Mouse (Mus musculus): ENCODE measurements around the gene Adam4.
"Not testable (repeated sequence)": the region's sequence is repeated elsewhere in the genome, so short reads cannot be mapped to it uniquely, and the experiment has no call there.

The Adam4 gene

DNA sequence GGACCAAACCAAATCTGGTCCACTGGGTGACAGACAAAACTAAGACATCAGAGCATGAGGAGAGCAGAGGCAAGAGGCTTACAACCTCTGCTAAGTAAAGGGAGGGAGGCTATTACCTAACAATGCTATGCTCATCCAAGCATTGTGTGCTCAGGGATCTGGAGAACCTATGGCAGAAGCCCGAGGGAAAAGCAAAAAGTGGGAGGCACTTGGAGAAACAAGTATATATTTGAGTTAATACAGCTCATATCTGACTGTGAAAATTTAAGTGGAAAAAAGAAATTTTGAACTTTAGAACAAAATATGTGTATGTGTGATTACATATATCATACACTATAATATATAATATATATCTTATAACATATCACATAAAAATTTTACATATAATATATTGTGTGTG is at the start of gene Adam4:
Gene Adam4, minus strand, starts transcription at position 101 of the 400 bp plus-strand sequence.
- DNase-seq (ENCODE audit: low read depth): no peak

DNA sequence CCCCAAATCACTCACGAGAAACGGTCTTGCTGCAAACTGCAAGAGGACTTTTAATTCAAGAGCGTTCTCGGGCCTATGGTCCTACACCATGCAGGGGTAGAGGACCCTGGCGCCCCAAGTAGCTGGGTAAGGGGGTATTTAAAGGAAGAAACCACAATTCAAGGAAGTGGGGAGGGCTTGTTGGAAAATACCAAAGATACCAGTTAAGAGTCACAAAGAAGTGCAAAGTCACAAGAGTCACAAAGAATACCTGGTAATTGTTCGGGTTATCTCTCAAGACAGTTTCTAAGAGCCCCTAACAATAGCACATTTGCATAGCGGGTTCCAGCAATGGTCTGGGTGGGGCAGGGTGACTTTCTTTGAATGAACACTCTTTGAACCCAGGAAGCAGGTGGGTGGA is 37.3 kb upstream of the Adam4 start:
- DNase-seq (ENCODE audit: low read depth): not testable (repeated sequence)

DNA sequence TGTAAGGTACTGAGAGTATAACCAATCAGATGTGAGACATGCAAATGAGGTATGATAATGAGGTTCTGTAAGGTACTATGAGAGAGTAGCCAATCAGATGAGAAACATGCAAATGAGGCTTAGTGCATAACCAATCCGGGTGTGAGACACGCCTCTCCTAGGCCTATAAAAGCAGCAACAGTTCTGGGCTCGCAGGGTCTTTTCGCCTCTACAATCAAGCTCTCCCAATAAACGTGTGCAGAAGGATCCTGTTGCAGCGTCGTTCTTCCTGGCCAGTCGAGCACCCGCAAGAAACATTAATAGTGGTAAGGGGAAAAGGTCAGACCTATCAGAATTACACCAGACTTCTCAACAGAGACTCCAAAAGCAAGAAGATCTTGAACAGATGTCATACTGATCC is 17.2 kb upstream of the Adam4 start:
- not testable (repeated sequence) for DNase-seq (ENCODE audit: low read depth)

DNA sequence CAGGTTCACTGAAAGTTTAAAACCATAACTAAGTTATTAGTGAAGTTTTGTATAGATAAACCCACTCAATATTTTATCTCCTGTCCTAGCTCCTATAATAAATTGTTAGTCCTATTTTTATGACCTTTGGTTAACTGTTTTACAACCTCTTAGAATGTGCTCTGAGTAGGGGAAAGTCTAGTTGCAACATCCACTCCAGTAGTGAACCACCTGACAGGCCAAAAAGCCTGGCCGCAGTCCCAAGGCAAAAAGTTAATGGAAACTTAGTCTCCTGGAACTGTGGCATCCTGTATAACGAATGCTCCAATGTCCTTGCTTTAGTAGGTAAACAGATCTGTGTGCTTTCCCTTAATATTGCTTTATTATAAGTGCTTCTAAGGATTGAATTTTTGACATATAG is 13.0 kb upstream of the Adam4 start:
- not testable (repeated sequence) for DNase-seq (ENCODE audit: low read depth)

DNA sequence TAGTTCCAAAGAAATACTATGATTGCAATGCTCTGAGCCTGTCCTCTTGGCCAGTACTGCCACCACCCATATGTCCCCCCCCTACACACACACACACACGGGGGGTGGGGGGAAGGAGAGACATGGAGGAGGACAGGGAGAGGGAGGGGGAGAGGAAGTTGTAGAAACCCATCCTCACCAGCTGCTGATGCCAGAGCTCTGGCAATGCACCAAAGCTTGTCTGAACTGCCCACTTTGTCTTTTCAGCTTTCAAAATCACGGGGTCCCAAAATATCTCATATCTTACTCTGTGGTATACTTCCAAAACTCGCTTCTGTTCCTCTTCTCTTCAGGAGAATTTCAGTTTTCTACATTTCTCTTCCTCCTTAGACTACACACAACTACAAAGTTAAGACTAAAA is 8.5 kb downstream of the Adam4 start:
- DNase-seq (ENCODE audit: low read depth): no peak

DNA sequence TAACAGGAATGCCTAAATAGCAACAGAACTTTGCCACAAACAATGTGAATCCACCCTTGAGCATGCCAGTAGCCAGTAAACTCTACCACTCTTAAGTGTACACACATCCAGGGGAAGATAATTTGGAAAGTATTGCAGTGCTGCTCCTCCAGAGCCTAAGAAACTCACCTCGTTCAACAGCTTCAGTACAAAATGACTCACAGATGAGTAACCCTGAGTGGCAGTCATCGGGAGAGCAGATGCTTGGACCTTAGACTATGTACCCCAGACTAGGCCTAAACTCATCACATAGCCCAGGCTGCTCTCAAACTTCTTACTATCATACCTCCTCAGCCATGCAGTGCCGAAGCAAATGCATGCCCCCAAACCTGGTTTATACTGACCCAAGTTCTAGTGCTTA is 12.8 kb downstream of the Adam4 start:
- no peak for DNase-seq (ENCODE audit: low read depth)

DNA sequence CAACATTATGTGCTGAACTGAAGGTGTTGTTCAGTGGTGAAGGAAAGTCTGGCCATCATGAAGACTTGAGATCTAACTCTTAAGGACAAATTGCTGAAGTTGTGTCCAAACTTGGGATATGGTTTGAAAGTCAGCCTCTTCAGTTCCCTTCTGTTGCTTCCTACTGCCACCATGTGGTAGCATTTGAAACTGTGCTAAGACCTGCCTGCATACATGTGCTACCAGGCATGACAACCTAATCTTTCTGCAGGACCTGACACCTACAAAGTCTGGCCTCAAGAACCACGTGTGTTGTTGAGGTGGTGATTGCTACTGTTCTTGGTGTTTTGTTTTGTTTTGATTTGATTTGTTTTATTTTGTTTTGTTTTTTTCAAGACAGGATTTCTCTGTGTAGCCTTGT is 19.6 kb downstream of the Adam4 start:
- DNase-seq (ENCODE audit: low read depth): peak; percentile 41

DNA sequence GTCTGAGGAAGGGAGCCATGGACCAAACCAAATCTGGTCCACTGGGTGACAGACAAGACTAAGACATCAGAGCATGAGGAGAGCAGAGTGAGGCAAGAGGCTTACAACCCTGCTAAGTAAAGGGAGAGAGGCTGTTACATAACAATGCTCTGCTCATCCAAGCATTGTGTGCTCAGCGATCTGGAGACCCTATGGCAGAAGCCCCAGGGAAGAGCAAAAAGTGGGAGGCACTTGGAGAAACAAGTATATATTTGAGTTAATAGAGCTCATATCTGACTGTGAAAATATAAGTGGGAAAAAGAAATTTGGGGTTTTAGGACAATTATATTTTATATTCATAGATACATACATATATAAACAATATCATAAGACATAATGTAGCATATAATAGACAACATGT is 42.4 kb downstream of the Adam4 start, which contains the start of gene Gm4787:
Gene Gm4787, minus strand, starts transcription at position 101 of the 400 bp plus-strand sequence.
- DNase-seq (ENCODE audit: low read depth): not testable (repeated sequence)

Data from fibroblast of lung, adult 2 months (primary cell).